Mouse (Mus musculus) heart, embryonic 11.5 days (tissue): Measurements from ENCODE around the gene Wdr20. TPM values are rescaled to one million over a fixed set of nuclear protein-coding genes. Genes with fewer than 3 reads are reported as not detected.
"Not testable (repeated sequence)": the region's sequence is repeated elsewhere in the genome, so short reads cannot be mapped to it uniquely, and the experiment has no call there.

Experiments
- ATAC-seq: fragments of 200-750 bp; cut with Nextera tagmentation; replicated peaks from 2 replicates; pipeline ENCODE4 v1.8.0; 2017; ENCODE audit warnings: moderate library complexity; ENCODE audit not compliant: insufficient number of reproducible peaks, low FRiP score, low TSS enrichment
- H3K27ac ChIP-seq: fragments of 300-500 bp; sonication (generic); 2 replicates; pipeline ENCODE4 v1.5.1; 2014; ENCODE audit warnings: mild to moderate bottlenecking, low read depth, low read length
- H3K27me3 ChIP-seq: fragments of 300-500 bp; sonication (generic); 2 replicates; pipeline ENCODE4 v1.6.1; 2014; ENCODE audit warnings: mild to moderate bottlenecking, low read length, mixed read lengths; ENCODE audit not compliant: control insufficient read depth, insufficient read depth
- H3K36me3 ChIP-seq: fragments of 300-500 bp; sonication (generic); 2 replicates; pipeline ENCODE4 v1.6.1; 2014; ENCODE audit warnings: mild to moderate bottlenecking, low read length, moderate library complexity, mixed read lengths; ENCODE audit not compliant: control insufficient read depth, insufficient read depth
- H3K4me1 ChIP-seq: fragments of 300-500 bp; sonication (generic); 2 replicates; pipeline ENCODE4 v1.6.1; 2014; ENCODE audit warnings: low read length; ENCODE audit not compliant: control insufficient read depth, insufficient read depth
- H3K4me2 ChIP-seq: fragments of 300-500 bp; sonication (generic); 2 replicates; pipeline ENCODE4 v1.6.1; 2014; ENCODE audit warnings: mild to moderate bottlenecking, moderate library complexity
- H3K4me3 ChIP-seq: fragments of 300-500 bp; sonication (generic); 2 replicates; pipeline ENCODE4 v1.5.1; 2014; ENCODE audit warnings: low read depth, low read length
- H3K9ac ChIP-seq: fragments of 300-500 bp; sonication (generic); 2 replicates; pipeline ENCODE4 v1.6.1; 2014; ENCODE audit warnings: mild to moderate bottlenecking, low read depth, low read length, moderate library complexity
- H3K9me3 ChIP-seq: fragments of 300-500 bp; sonication (generic); replicated peaks from 2 replicates; pipeline ENCODE4 v1.6.1; 2016; ENCODE audit warnings: low read length; ENCODE audit not compliant: control insufficient read depth
- WGBS: fragments of 180-500 bp; shearing (Covaris S2); extraction: QIAGEN DNeasy Blood & Tissue Kit; methylation state at CpG from one replicate; pipeline ENCODE4 v1.1.7; 2014; ENCODE audit not compliant: insufficient replicate concordance; 5-methylcytosine and 5-hydroxymethylcytosine counted together
- polyA plus RNA-seq: library from polyadenylated mRNA; unstranded; fragments of >200 nt; fragmentation: Nextera tagmentation; extraction: Ambion mirVana; gene quantifications from 2 replicates; pipeline ENCODE4 v1.2.1, GENCODE M21; 2014

Gene Wdr20
- polyA plus RNA-seq, 1 experiment from 2014 or later: 15.2 TPM

GRCm38 (mm10) chr12:110725489-110725888 lies 12.3 kb upstream of the Wdr20 start:
- 69% methylated on average over 5 of the region's 5 CpGs for WGBS
- ATAC-seq: no peak

GRCm38 (mm10) chr12:110726428-110726827 lies 11.3 kb upstream of the Wdr20 start:
- H3K36me3 ChIP-seq: no peaks in the 10 kb centered on the region
- no peaks in the 10 kb centered on the region for H3K27me3 ChIP-seq
- WGBS: 41% methylated on average over 1 of the region's 1 CpGs
- ATAC-seq: no peak
- H3K9ac ChIP-seq: no peak overlapping the region
- no peaks in the 10 kb centered on the region for H3K4me1 ChIP-seq
- H3K27ac ChIP-seq: no peak overlapping the region
- no peak overlapping the region for H3K4me2 ChIP-seq
- no peaks in the 10 kb centered on the region for H3K9me3 ChIP-seq
- no peak overlapping the region for H3K4me3 ChIP-seq

More at GRCm38 (mm10) chr12:110725489-110725888, 12.3 kb upstream of the Wdr20 start:
- H3K4me1 ChIP-seq: no peaks in the 10 kb centered on the region
- H3K9ac ChIP-seq: no peak overlapping the region
- H3K27me3 ChIP-seq: no peaks in the 10 kb centered on the region
- H3K9me3 ChIP-seq: no peaks in the 10 kb centered on the region
- H3K4me2 ChIP-seq: no peak overlapping the region
- H3K4me3 ChIP-seq: no peak overlapping the region
- H3K27ac ChIP-seq: no peak overlapping the region
- no peaks in the 10 kb centered on the region for H3K36me3 ChIP-seq

- not testable (repeated sequence) for H3K4me3 ChIP-seq, H3K4me2 ChIP-seq, H3K9ac ChIP-seq, H3K4me1 ChIP-seq, ATAC-seq, H3K36me3 ChIP-seq, H3K27ac ChIP-seq, H3K9me3 ChIP-seq, H3K27me3 ChIP-seq
- whole genome bisulfite sequencing: 93% methylated on average over 3 of the region's 3 CpGs
Observed at GRCm38 (mm10) chr12:110733254-110733653, 4.5 kb upstream of the Wdr20 start.

- Histone ChIP-seq H3K4me1 (peaks cover 13% of the 10 kb centered on the region), H3K27me3 (peaks cover 2% of the 10 kb centered on the region; the same call in 1 of the 2 replicates), H3K9ac (no peak overlapping the region), H3K9me3 (no peaks in the 10 kb centered on the region), H3K4me3 (peak overlapping the region; percentile 99), H3K4me2 (peak overlapping the region; percentile 73), H3K36me3 (no peaks in the 10 kb centered on the region), H3K27ac (no peak overlapping the region)
- no peak for ATAC-seq
- 26% methylated on average over 4 of the region's 4 CpGs for WGBS
Observed at GRCm38 (mm10) chr12:110736641-110737040, 1.1 kb upstream of the Wdr20 start.

GRCm38 (mm10) chr12:110738158-110738921 lies 596 bp downstream of the Wdr20 start:
- peak overlapping the region; percentile 73 for H3K4me2 ChIP-seq
- no peak for ATAC-seq
- WGBS: under 1% methylated on average over 72 of the region's 72 CpGs
- peak overlapping the region; percentile 99 for H3K4me3 ChIP-seq
- peaks cover 13% of the 10 kb centered on the region for H3K4me1 ChIP-seq
- H3K9me3 ChIP-seq: no peaks in the 10 kb centered on the region
- peak overlapping the region; percentile 73 for H3K27ac ChIP-seq
- no peaks in the 10 kb centered on the region for H3K36me3 ChIP-seq
- H3K27me3 ChIP-seq: peaks cover 2% of the 10 kb centered on the region; the same call in 1 of the 2 replicates
- H3K9ac ChIP-seq: peak overlapping the region; percentile 97

GRCm38 (mm10) chr12:110750770-110751439 lies 13.2 kb downstream of the Wdr20 start:
- Histone ChIP-seq H3K27me3 (no peaks in the 10 kb centered on the region), H3K36me3 (peaks cover 5% of the 10 kb centered on the region; the same call in 1 of the 2 replicates), H3K4me2 (no peak overlapping the region), H3K27ac (no peak overlapping the region), H3K4me1 (no peaks in the 10 kb centered on the region), H3K9ac (no peak overlapping the region), H3K9me3 (0 out of 2 replicates have a peak, but pooled peaks cover 2% of the 10 kb centered on the region), H3K4me3 (no peak overlapping the region)
- 70% methylated on average over 10 of the region's 10 CpGs for WGBS
- no peak for ATAC-seq

GRCm38 (mm10) chr12:110752703-110753102 lies 15.0 kb downstream of the Wdr20 start:
- Histone ChIP-seq H3K4me2 (no peak overlapping the region), H3K9me3 (0 out of 2 replicates have a peak, but pooled peaks cover 2% of the 10 kb centered on the region), H3K27ac (no peak overlapping the region), H3K9ac (no peak overlapping the region), H3K36me3 (peaks cover 5% of the 10 kb centered on the region; the same call in 1 of the 2 replicates), H3K27me3 (no peaks in the 10 kb centered on the region), H3K4me3 (no peak overlapping the region), H3K4me1 (no peaks in the 10 kb centered on the region; the same call in 1 of the 2 replicates)
- no peak for ATAC-seq

GRCm38 (mm10) chr12:110753976-110754375 lies 16.2 kb downstream of the Wdr20 start:
- Histone ChIP-seq H3K27me3 (no peaks in the 10 kb centered on the region), H3K36me3 (peaks cover 5% of the 10 kb centered on the region; the same call in 1 of the 2 replicates), H3K4me3 (no peak overlapping the region), H3K27ac (no peak overlapping the region), H3K9ac (no peak overlapping the region), H3K4me2 (no peak overlapping the region), H3K4me1 (no peaks in the 10 kb centered on the region; the same call in 1 of the 2 replicates), H3K9me3 (0 out of 2 replicates have a peak, but pooled peaks cover 2% of the 10 kb centered on the region)
- no peak for ATAC-seq
- 93% methylated on average over 4 of the region's 4 CpGs for WGBS
